23 mouse cellular contexts compared by ENCODE assay signal in genomic region chr11:31524065-31524618, GRCm38 (mm10).
A peak's percentile ranks its signal among the peaks of the same experiment; 100 is the strongest.
DNase-seq lines count a peak whose midpoint lies in the region; ATAC-seq and TF ChIP-seq lines count a peak whose summit lies in the region.
"Had no signal": no experiment of that assay in that cellular context is flagged by ENCODE, and none has a peak within 500 bp of the region (broad histone marks: within the 10 kb centered on the region; RNA-seq: fewer than 3 reads in every experiment).

No protein-coding gene starts in this region.

- no peaks in the 10 kb centered on the region for H3K9me3 ChIP-seq in heart, embryonic 14.5 days (ENCODE audit: control insufficient read depth, low read length)
- H3K9me3 ChIP-seq in lung, embryonic 15.5 days, result no peaks in the 10 kb centered on the region
- H3K9me3 ChIP-seq in lung, postnatal 0 days (ENCODE audit: low read length), result no peaks in the 10 kb centered on the region
- H3K9me3 ChIP-seq in limb, embryonic 12.5 days, result no peaks in the 10 kb centered on the region
- H3K9me3 ChIP-seq in liver, embryonic 12.5 days (replicated peaks), result no peaks in the 10 kb centered on the region
- H3K9me3 ChIP-seq: hindbrain, embryonic 12.5 days; liver, embryonic 13.5 days; megakaryocyte, embryonic 14.5 days; neural tube, embryonic 12.5 days had no signal

- intact Hi-C loops in heart, adult 2 months (cut with DNase I), result no loop called here

- peaks cover 7 to 13% of the 10 kb centered on the region in 2 experiments for H3K4me1 ChIP-seq in heart, embryonic 14.5 days (ENCODE audit: control insufficient read depth in 2 of 2, insufficient read depth in 2 of 2, low read length in 2 of 2)
- peaks cover 4% of the 10 kb centered on the region; the same call in 1 of the 2 replicates for H3K4me1 ChIP-seq in heart, adult 2 months (ENCODE audit: control insufficient read depth, insufficient read depth, low read length)
- H3K4me1 ChIP-seq in lung, embryonic 15.5 days, result 0 out of 2 replicates have a peak, but pooled peaks cover 3% of the 10 kb centered on the region
- H3K4me1 ChIP-seq in lung, postnatal 0 days (ENCODE audit: insufficient read depth, low read depth, low read length), result no peaks in the 10 kb centered on the region
- no peaks in the 10 kb centered on the region for H3K4me1 ChIP-seq in limb, embryonic 12.5 days (replicated peaks)
- no peaks in the 10 kb centered on the region for H3K4me1 ChIP-seq in liver, embryonic 12.5 days
- H3K4me1 ChIP-seq: hindbrain, embryonic 12.5 days; liver, embryonic 13.5 days; megakaryocyte, embryonic 14.5 days; neural tube, embryonic 12.5 days had no signal

- TF ChIP-seq POLR2A in heart, adult 2 months (IDR thresholded peaks at IDR 0.05; ENCODE audit: insufficient read depth, low read depth, low read length), result no peak

- no peak overlapping the region for H3K9ac ChIP-seq in heart, embryonic 14.5 days (ENCODE audit: low read length)
- no peak overlapping the region for H3K9ac ChIP-seq in heart, adult 2 months (ENCODE audit: low read depth, low read length)
- no peak overlapping the region for H3K9ac ChIP-seq in lung, embryonic 15.5 days
- no peak overlapping the region for H3K9ac ChIP-seq in lung, postnatal 0 days (replicated peaks; ENCODE audit: low read depth)
- no peak overlapping the region for H3K9ac ChIP-seq in limb, embryonic 12.5 days (replicated peaks)
- H3K9ac ChIP-seq in liver, embryonic 12.5 days, result no peak overlapping the region
- H3K9ac ChIP-seq: hindbrain, embryonic 12.5 days; liver, embryonic 13.5 days; neural tube, embryonic 12.5 days had no signal

- 55% methylated on average over 2 of the region's 2 CpGs for WGBS in heart, embryonic 14.5 days
- WGBS in heart, adult 2 months, result 73% methylated on average over 2 of the region's 2 CpGs
- WGBS in lung, embryonic 15.5 days, result 71% methylated on average over 2 of the region's 2 CpGs
- 68% methylated on average over 2 of the region's 2 CpGs for WGBS in lung, postnatal 0 days
- WGBS in limb, embryonic 12.5 days, result 88% methylated on average over 2 of the region's 2 CpGs
- WGBS in liver, embryonic 12.5 days (ENCODE audit: insufficient replicate concordance), result 60% methylated on average over 2 of the region's 2 CpGs

- H3K79me2 ChIP-seq in heart, adult 2 months (replicated peaks; ENCODE audit: control insufficient read depth, insufficient read depth, low read length), result no peaks in the 10 kb centered on the region

- TF ChIP-seq EP300 in heart, adult 2 months (IDR thresholded peaks at IDR 0.05; ENCODE audit: insufficient read depth, low read depth, low read length), result no peak
- TF ChIP-seq EP300 in lung, postnatal 0 days (IDR thresholded peaks at IDR 0.05), result no peak

- H3K36me3 ChIP-seq in heart, embryonic 14.5 days (ENCODE audit: control insufficient read depth, insufficient read depth, low read length), result no peaks in the 10 kb centered on the region
- H3K36me3 ChIP-seq in heart, adult 2 months (ENCODE audit: control insufficient read depth, insufficient read depth, low read length), result no peaks in the 10 kb centered on the region; the same call in 1 of the 2 replicates
- no peaks in the 10 kb centered on the region for H3K36me3 ChIP-seq in lung, embryonic 15.5 days
- H3K36me3 ChIP-seq in lung, postnatal 0 days (ENCODE audit: insufficient read depth, low read length), result no peaks in the 10 kb centered on the region
- no peaks in the 10 kb centered on the region for H3K36me3 ChIP-seq in limb, embryonic 12.5 days
- H3K36me3 ChIP-seq in liver, embryonic 12.5 days, result no peaks in the 10 kb centered on the region
- H3K36me3 ChIP-seq: hindbrain, embryonic 12.5 days; liver, embryonic 13.5 days; neural tube, embryonic 12.5 days had no signal

- H3K27ac ChIP-seq in heart, embryonic 14.5 days (replicated peaks in 1 of 2; ENCODE audit: control insufficient read depth in 1 of 2, insufficient read depth in 1 of 2, low read depth in 2 of 2, low read length in 2 of 2), result no peak overlapping the region
- no peak overlapping the region for H3K27ac ChIP-seq in heart, adult 2 months
- no peak overlapping the region for H3K27ac ChIP-seq in lung, embryonic 15.5 days
- no peak overlapping the region for H3K27ac ChIP-seq in lung, postnatal 0 days (ENCODE audit: low read length)
- H3K27ac ChIP-seq in limb, embryonic 12.5 days, result no peak overlapping the region
- no peak overlapping the region for H3K27ac ChIP-seq in liver, embryonic 12.5 days
- H3K27ac ChIP-seq: gastrocnemius, adult 2 months; hindbrain, embryonic 12.5 days; liver, embryonic 13.5 days; neural tube, embryonic 12.5 days had no signal

- no peak for DNase-seq in heart, adult 2 months
- DNase-seq in lung, postnatal 0 days (ENCODE audit: low spot score), result no peak
- DNase-seq in NIH3T3 (ENCODE audit: low read depth), result peak; percentile 47
- no peak for DNase-seq in liver
- DNase-seq: adrenal gland, postnatal 25 days; cerebellum, adult 8-10 months; cerebellum, postnatal 36 days; gastrocnemius, adult 2 months; heart, postnatal 10 days; kidney, postnatal 36 days; left cerebral cortex, postnatal 4 days; liver, embryonic 13.5 days; midbrain, embryonic 14.5 days; right cerebral cortex, postnatal 14 days; thymus, postnatal 25 days had no signal

- H3K4me3 ChIP-seq in heart, embryonic 14.5 days (ENCODE audit: control insufficient read depth in 1 of 2, insufficient read depth in 1 of 2, low read depth in 1 of 2, low read length in 2 of 2), result no peak overlapping the region
- no peak overlapping the region for H3K4me3 ChIP-seq in heart, adult 2 months
- no peak overlapping the region for H3K4me3 ChIP-seq in lung, embryonic 15.5 days
- no peak overlapping the region for H3K4me3 ChIP-seq in lung, postnatal 0 days (ENCODE audit: low read depth, low read length)
- H3K4me3 ChIP-seq in limb, embryonic 12.5 days (replicated peaks), result no peak overlapping the region
- H3K4me3 ChIP-seq in liver, embryonic 12.5 days, result no peak overlapping the region
- H3K4me3 ChIP-seq: gastrocnemius, adult 2 months; hindbrain, embryonic 12.5 days; liver, embryonic 13.5 days; megakaryocyte, embryonic 14.5 days; neural tube, embryonic 12.5 days had no signal

- H3K4me2 ChIP-seq in heart, embryonic 14.5 days (ENCODE audit: low read length), result no peak overlapping the region
- no peak overlapping the region for H3K4me2 ChIP-seq in lung, embryonic 15.5 days
- no peak overlapping the region for H3K4me2 ChIP-seq in lung, postnatal 0 days (replicated peaks; ENCODE audit: low read depth, low read length)
- no peak overlapping the region for H3K4me2 ChIP-seq in limb, embryonic 12.5 days
- no peak overlapping the region for H3K4me2 ChIP-seq in liver, embryonic 12.5 days
- H3K4me2 ChIP-seq: hindbrain, embryonic 12.5 days; liver, embryonic 13.5 days; neural tube, embryonic 12.5 days had no signal

- ATAC-seq in heart, embryonic 14.5 days (ENCODE audit: insufficient number of reproducible peaks, insufficient read depth, low FRiP score, low read depth), result peak; percentile 31; the same call in 1 of the 2 replicates
- ATAC-seq in lung, embryonic 15.5 days (ENCODE audit: borderline replicate concordance, extremely low read depth, low FRiP score, low TSS enrichment), result peak; percentile 55; the same call in 1 of the 2 replicates
- ATAC-seq in lung, postnatal 0 days, result no peak
- peak; percentile 52; the same call in 1 of the 2 replicates for ATAC-seq in limb, embryonic 12.5 days (ENCODE audit: insufficient number of reproducible peaks, insufficient read depth, low FRiP score, low TSS enrichment, low read depth)
- no peak for ATAC-seq in liver, embryonic 12.5 days
- ATAC-seq: intestine, postnatal 0 days had no signal

- no peaks in the 10 kb centered on the region for H3K27me3 ChIP-seq in heart, embryonic 14.5 days (ENCODE audit: control insufficient read depth, insufficient read depth, low read length)
- H3K27me3 ChIP-seq in heart, adult 2 months (ENCODE audit: control insufficient read depth, insufficient read depth, low read length), result no peaks in the 10 kb centered on the region
- H3K27me3 ChIP-seq in lung, embryonic 15.5 days, result no peaks in the 10 kb centered on the region
- no peaks in the 10 kb centered on the region for H3K27me3 ChIP-seq in lung, postnatal 0 days (replicated peaks; ENCODE audit: insufficient read depth, low read length)
- no peaks in the 10 kb centered on the region for H3K27me3 ChIP-seq in limb, embryonic 12.5 days
- H3K27me3 ChIP-seq in liver, embryonic 12.5 days (replicated peaks), result no peaks in the 10 kb centered on the region
- H3K27me3 ChIP-seq: hindbrain, embryonic 12.5 days; liver, embryonic 13.5 days; neural tube, embryonic 12.5 days had no signal

- TF ChIP-seq CTCF in heart, adult 2 months (IDR thresholded peaks at IDR 0.05), result no peak
- no peak for TF ChIP-seq CTCF in lung, postnatal 0 days (IDR thresholded peaks at IDR 0.05)

Comparison
In these comparisons a context has a peak if more than half of its experiments do, and no peak if none do; other contexts are left out.
1. ATAC-seq: peak in heart, embryonic 14.5 days (single experiment), lung, embryonic 15.5 days (single experiment) and limb, embryonic 12.5 days (single experiment); none in lung, postnatal 0 days (single experiment) and liver, embryonic 12.5 days (single experiment).